Mouse (Mus musculus): ENCODE measurements at regions not wholly inside any gene's neighbourhood (a gene's known extent, or its start where the extent isn't known, plus 50 kb on each side); places are given as distances from the start of the nearest gene placed in this dataset.

DNA sequence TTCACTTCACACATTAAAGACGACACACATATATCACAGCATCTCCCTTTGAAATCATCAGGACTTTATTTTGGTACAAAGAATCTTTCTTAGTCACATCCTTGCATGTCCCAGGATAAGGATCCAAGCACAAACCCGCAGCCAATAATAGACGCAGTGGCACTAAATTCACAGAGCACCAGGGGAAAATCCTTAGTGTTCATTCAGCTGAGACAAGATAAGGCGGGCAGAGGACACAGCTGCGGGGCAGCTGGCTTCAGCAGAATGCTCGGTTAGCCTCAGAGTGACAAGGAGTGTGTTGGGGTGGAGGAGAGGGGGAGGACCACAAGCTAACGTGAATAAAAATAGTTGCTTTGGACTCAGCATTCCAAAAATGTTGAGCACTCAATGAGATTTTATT is 70.7 kb downstream of the Gm11983 start:
- no peak for TF ChIP-seq CTCF (IDR thresholded peaks at IDR 0.05; ENCODE audit: insufficient read depth, low read length)
- no peak for TF ChIP-seq POLR2A (IDR thresholded peaks at IDR 0.05; ENCODE audit: borderline replicate concordance, extremely low read depth, low read depth, low read length)

All from lung, adult 2 months (tissue).